8 mouse cellular contexts compared by ENCODE assay signal in genomic region chr10:4386609-4387591, GRCm38 (mm10). TPM values are rescaled to one million over a fixed set of nuclear protein-coding genes. Genes with fewer than 3 reads are reported as not detected.
DNase-seq lines count a peak whose midpoint lies in the region; ATAC-seq and TF ChIP-seq lines count a peak whose summit lies in the region.

No protein-coding gene starts in this region.

- TF ChIP-seq POLR2A in lung, adult 2 months (IDR thresholded peaks at IDR 0.05; ENCODE audit: borderline replicate concordance, extremely low read depth, low read depth, low read length): peak; percentile 90; the same call in 1 of the 2 replicates

- no peak for TF ChIP-seq CTCF in lung, adult 2 months (IDR thresholded peaks at IDR 0.05; ENCODE audit: insufficient read depth, low read length)

- no peaks in the 10 kb centered on the region for H3K27me3 ChIP-seq in forebrain, embryonic 14.5 days (replicated peaks; ENCODE audit: control insufficient read depth, insufficient read depth, low read length)

- H3K4me2 ChIP-seq in forebrain, embryonic 14.5 days (ENCODE audit: low read length): peak overlapping the region; percentile 77

- no peaks in the 10 kb centered on the region for H3K36me3 ChIP-seq in forebrain, embryonic 14.5 days (ENCODE audit: control insufficient read depth, insufficient read depth, low read length)

- peak overlapping the region; percentile 98 for H3K9ac ChIP-seq in forebrain, embryonic 14.5 days (ENCODE audit: low read length)

- intact Hi-C loops in heart, postnatal 25 days (cut with DNase I): loop anchor here (1.0 kb wide), 1 partner anchor 45 kb away; the partner anchor contains the start of genes Armt1 and Rmnd1

- peak overlapping the region; percentile 94 for H3K4me3 ChIP-seq in forebrain, embryonic 14.5 days (ENCODE audit: low read depth, low read length)
- peak overlapping the region; percentile 87 for H3K4me3 ChIP-seq in lung, adult 2 months (replicated peaks; ENCODE audit: extremely low read depth, low read depth, low read length)

- H3K9me3 ChIP-seq in forebrain, embryonic 14.5 days (replicated peaks; ENCODE audit: control insufficient read depth, low read length): no peaks in the 10 kb centered on the region

- peak overlapping the region; percentile 99 for H3K27ac ChIP-seq in forebrain, embryonic 14.5 days (ENCODE audit: low read depth, low read length)

- DNase-seq in ES-CJ7 (ENCODE audit: low read depth, low spot score): peak; percentile 93
- peak; percentile 94 for DNase-seq in cerebellum, adult 11 months
- peak; percentile 97 for DNase-seq in forebrain, embryonic 14.5 days (ENCODE audit: low spot score)
- peak; percentile 92 for DNase-seq in heart, postnatal 25 days (ENCODE audit: low spot score)
- DNase-seq in layer of hippocampus, adult 18-20 months (ENCODE audit: low spot score in 2 of 2): peak; percentile 88 to 96
- peak; percentile 91 for DNase-seq in lung, adult 2 months
- peak; percentile 93 for DNase-seq in thymus, adult 18-20 months

- H3K4me1 ChIP-seq in forebrain, embryonic 14.5 days (ENCODE audit: control insufficient read depth, insufficient read depth, low read length): peaks cover 21% of the 10 kb centered on the region
- H3K4me1 ChIP-seq in lung, adult 2 months (ENCODE audit: control insufficient read depth, insufficient read depth, low read length): peaks cover 18% of the 10 kb centered on the region

- under 1% methylated on average over 60 of the region's 133 CpGs for WGBS in forebrain, embryonic 14.5 days
- whole genome bisulfite sequencing in lung, adult 2 months: 1% methylated on average over 107 of the region's 133 CpGs

- ATAC-seq in forebrain, embryonic 14.5 days: peak; percentile 93
- ATAC-seq in neutrophil, adult 5-6 weeks (ENCODE audit: extremely low read depth, insufficient number of reproducible peaks, low FRiP score, poor library complexity, severe bottlenecking): peak; percentile 75

RNA-seq across cellular contexts. Expression of gene Zbtb2, which starts 1.0 kb away (rescaled TPM):
- 16.5 and 20.3 TPM in 2 replicates for polyA plus RNA-seq in forebrain, embryonic 14.5 days (2014; fragmentation: Nextera tagmentation; extraction: Ambion mirVana)
- total RNA-seq in heart, postnatal 25 days (2021): 1 to 10 TPM; 6.0 to 6.3 TPM
- 10 to 100 TPM; 15.0 to 15.3 TPM for total RNA-seq in layer of hippocampus, adult 18-20 months (2021)
- 8.8 and 9.9 TPM in 2 replicates for polyA plus RNA-seq in lung, adult 2 months (2012; rRNA removed)
- 26.5 and 27.2 TPM in 2 replicates for total RNA-seq in neutrophil, adult 5-6 weeks (2017)

RNA-seq across cellular contexts. Expression of gene Rmnd1, which starts 45.3 kb away (rescaled TPM):
- 47.0 and 55.8 TPM in 2 replicates for polyA plus RNA-seq in forebrain, embryonic 14.5 days (2014; fragmentation: Nextera tagmentation; extraction: Ambion mirVana)
- total RNA-seq in heart, postnatal 25 days (2021): 10 to 100 TPM; 52.3 to 58.5 TPM
- total RNA-seq in layer of hippocampus, adult 18-20 months (2021): 10 to 100 TPM; 28.3 to 37.2 TPM
- 11.1 and 16.5 TPM in 2 replicates for polyA plus RNA-seq in lung, adult 2 months (2012; rRNA removed)
- total RNA-seq in neutrophil, adult 5-6 weeks (2017): 71.6 and 72.1 TPM in 2 replicates

RNA-seq across cellular contexts. Expression of gene Armt1, which starts 45.4 kb away (rescaled TPM):
- polyA plus RNA-seq in forebrain, embryonic 14.5 days (2014; fragmentation: Nextera tagmentation; extraction: Ambion mirVana): 13.9 and 14.7 TPM in 2 replicates
- total RNA-seq in heart, postnatal 25 days (2021): 1 to 10 TPM; 7.1 to 8.5 TPM
- total RNA-seq in layer of hippocampus, adult 18-20 months (2021): 10 to 100 TPM; 25.2 to 25.6 TPM
- 4.3 and 7.2 TPM in 2 replicates for polyA plus RNA-seq in lung, adult 2 months (2012; rRNA removed)
- total RNA-seq in neutrophil, adult 5-6 weeks (2017): 24.9 and 40.4 TPM in 2 replicates

Comparison
In these comparisons a context has a peak if more than half of its experiments do, and no peak if none do; other contexts are left out.
1. Peak in every context shown above with its lines: DNase-seq, ATAC-seq, H3K4me3 ChIP-seq and H3K27ac ChIP-seq.